Mouse (Mus musculus) gastrocnemius, postnatal 4 days (tissue): ENCODE measurements around the gene 3110082I17Rik. TPM values are rescaled to one million over a fixed set of nuclear protein-coding genes. Genes with fewer than 3 reads are reported as not detected.
"Not testable (repeated sequence)": the region's sequence is repeated elsewhere in the genome, so short reads cannot be mapped to it uniquely, and the experiment has no call there.

Experiments
- DNase-seq, 2 experiments: peaks; one replicate each; pipeline ENCODE4 v3.0.0; 2021 to 2022; ENCODE audit warnings: low spot score in 2 of 2, mixed read lengths in 2 of 2
- total RNA-seq, 2 experiments: library from RNA; stranded (reverse); gene quantifications; 2 replicates each; pipeline ENCODE4 v1.2.3; 2021

The 3110082I17Rik gene
- total RNA-seq, 2 experiments from 2014 or later: 12.3 to 12.6 TPM

DNA sequence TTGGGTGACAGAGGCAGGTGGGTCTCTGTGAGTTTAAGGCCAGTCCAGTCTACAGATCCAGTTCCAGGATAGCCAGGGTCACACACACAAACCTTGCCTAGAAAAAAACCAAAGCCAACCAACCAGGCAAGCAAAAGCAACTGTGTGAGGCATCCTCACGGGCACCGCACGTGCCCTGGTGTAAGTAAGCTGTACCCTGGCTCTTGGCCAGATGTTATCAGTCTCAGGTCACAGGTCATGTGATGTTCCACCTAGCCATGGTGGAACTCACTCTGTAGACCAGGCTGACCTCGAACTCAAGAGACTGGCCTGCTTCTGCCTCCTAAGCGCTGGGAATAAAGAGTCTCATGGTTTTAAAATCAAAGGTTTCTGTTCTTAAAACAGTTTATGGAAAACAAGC, 101.1 kb downstream of the 3110082I17Rik start:
- DNase-seq: no peak

DNA sequence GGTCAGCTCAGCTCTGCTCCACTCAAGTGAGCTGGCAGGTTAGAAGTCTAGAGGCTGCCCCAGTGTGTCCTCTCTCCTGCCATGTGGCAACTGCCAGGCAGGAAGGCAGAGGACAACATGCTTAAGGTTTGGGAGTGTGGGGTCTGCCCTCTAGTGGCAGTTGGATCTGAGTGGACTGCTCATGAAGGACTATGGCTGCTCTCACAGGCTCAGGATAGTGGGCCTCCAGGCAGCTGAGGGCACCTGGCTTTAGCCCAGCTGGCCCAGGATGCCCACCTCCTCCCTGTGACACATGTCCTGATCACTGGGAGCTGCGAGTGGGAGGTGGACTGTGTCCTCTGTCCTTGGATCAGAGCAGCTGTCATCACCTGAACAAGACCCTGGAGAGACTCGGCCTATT, 101.7 kb downstream of the 3110082I17Rik start:
- no peak for DNase-seq

- peak; percentile 59 to 76 for DNase-seq
Measured at GRCm38 (mm10) chr5:139355235-139355772, 105.0 kb downstream of the 3110082I17Rik start.

DNA sequence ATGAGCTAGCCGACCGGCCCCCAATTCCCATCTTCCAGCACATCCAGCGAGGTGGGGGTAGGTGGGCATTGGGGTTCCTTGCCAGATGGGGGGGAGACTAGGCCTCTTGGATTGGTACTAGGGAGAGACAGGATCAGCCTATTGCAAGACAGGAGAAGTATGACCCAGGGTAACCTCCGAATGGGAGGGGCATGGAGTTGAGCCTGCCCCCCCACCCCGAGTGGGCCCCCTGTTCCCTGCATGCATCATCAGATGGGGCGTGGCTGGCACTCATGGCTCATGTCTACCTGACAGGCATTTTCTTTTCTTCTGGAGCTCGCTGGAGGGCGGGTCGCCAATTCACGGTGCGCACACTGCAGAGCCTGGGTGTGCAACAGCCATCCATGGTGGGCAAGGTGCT, 106.4 kb downstream of the 3110082I17Rik start:
- DNase-seq: no peak

- DNase-seq: no peak
Measured at GRCm38 (mm10) chr5:139353496-139353895, 106.8 kb downstream of the 3110082I17Rik start.

- DNase-seq: no peak
Measured at GRCm38 (mm10) chr5:139352317-139352716, 108.0 kb downstream of the 3110082I17Rik start, which contains the start of gene Cyp2w1. Cyp2w1 (plus strand) TSS chr5:139352617.

GRCm38 (mm10) chr5:139351628-139352027, 108.7 kb downstream of the 3110082I17Rik start:
- no peak for DNase-seq

DNA sequence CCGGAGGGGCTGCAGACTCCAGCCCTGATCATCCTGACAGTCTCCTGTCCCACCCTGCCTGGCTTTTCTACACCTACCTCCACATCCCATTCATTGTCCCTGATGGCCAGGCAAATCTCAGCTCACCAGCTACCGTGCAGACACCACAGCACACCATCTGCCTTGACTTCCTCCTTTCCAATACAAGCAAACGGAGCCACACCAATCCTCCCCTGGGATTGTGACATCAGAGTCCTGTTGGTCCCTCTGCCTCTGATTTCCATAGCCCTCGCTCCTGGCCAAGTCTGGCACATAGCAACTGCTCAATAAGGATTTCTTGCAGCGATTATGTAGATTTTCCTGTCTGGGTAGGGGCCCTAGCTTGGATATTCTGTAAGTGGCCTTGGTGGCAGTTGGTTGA, 109.2 kb downstream of the 3110082I17Rik start, which contains the start of gene Cox19:
Gene Cox19, minus strand, starts transcription at position 285 of the 400 bp plus-strand sequence.
- DNase-seq: no peak

GRCm38 (mm10) chr5:139349713-139350112, 110.6 kb downstream of the 3110082I17Rik start:
- DNase-seq: no peak

DNA sequence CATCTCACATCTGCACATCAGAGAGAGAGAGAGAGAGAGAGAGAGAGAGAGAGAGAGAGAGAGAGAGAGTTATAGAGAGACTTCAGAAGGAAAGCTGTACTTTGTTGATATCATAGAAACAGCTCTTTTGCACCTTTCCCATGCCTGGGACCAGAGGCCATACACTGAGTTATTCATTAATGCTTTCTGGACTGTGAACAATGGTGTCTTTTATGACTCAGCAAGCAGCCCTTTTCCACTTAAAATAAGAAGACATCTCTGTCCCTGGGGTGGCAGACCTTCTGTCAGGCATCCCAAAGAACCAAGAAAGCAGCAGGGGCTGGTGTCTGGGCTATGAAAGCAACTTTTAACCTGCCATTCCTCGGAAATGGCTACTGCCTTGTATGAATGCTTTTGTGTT, 113.1 kb downstream of the 3110082I17Rik start:
- no peak for DNase-seq

GRCm38 (mm10) chr5:139345364-139345714, 115.0 kb downstream of the 3110082I17Rik start:
- no peak for DNase-seq

DNA sequence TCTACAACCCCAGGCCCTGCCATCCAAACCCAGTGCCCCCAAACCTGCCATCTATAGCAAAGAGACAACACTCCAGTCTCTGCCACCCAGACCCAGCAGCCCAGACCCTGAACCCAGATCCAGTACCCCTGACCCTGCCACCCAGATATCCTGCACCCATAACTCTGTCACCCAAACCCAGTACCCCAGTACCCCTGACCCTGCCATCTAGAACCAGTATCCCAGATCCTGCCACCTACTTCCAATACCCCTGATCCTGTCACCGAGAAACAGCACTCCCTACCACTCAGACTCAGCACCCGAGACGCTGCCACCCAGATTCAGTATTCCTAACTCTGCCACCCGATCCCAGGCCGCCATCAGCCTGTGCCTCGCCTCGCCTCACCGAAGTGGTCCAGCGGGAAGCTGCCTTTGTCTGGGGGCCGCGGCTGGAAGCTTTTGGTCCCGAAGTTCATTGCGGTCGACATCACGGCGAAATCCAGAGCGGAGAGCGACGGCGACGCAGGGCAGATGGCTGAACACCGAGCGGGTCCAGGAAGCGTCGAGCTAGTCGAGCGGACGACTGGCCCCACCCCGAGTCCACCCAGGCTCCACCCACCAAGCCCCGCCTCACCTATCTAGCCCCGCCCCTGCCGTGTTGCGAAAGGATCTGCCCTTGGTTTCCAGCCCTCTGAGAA, 115.5 kb downstream of the 3110082I17Rik start:
- peak; percentile 91 to 95 for DNase-seq

- DNase-seq: peak; percentile 70 to 81
Measured at GRCm38 (mm10) chr5:139344021-139344686, 116.2 kb downstream of the 3110082I17Rik start.

- DNase-seq: no peak
Measured at GRCm38 (mm10) chr5:139338891-139339290, 121.4 kb downstream of the 3110082I17Rik start.

GRCm38 (mm10) chr5:139338403-139338802, 121.9 kb downstream of the 3110082I17Rik start:
- no peak for DNase-seq

DNA sequence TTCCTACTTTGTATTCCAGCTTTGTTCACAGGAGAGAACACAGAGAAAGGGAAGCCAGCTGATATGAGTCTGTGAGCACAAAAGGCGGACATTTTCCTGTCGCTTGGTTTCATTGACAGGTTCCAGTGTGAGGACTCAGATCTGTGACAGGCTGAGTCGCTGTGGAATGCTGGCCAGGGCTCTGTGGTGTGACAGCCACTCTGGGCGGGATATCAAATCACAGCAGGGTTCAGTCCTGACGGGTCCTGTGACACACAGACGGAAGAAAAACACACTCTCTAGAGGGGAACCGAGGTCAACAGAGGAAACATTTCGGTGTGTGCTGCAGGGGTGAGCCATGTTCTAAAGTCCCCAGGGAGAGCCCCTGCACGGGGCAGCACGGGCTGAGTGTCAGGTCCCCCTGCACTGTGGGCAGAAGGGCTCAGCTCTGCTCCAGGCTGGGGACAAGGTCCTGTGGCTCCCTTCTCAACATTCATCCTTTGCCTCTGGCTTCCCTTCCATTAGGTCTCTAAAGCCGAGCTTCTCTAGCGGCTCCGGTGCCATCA, 122.4 kb downstream of the 3110082I17Rik start:
- DNase-seq: no peak

GRCm38 (mm10) chr5:139335634-139336033, 124.7 kb downstream of the 3110082I17Rik start:
- DNase-seq: no peak

- not testable (repeated sequence) for DNase-seq
Measured at GRCm38 (mm10) chr5:139334394-139334793, 125.9 kb downstream of the 3110082I17Rik start.

- no peak for DNase-seq
Measured at GRCm38 (mm10) chr5:139333301-139334013, 126.9 kb downstream of the 3110082I17Rik start.

- DNase-seq: no peak
Measured at GRCm38 (mm10) chr5:139332590-139333272, 127.6 kb downstream of the 3110082I17Rik start.

DNA sequence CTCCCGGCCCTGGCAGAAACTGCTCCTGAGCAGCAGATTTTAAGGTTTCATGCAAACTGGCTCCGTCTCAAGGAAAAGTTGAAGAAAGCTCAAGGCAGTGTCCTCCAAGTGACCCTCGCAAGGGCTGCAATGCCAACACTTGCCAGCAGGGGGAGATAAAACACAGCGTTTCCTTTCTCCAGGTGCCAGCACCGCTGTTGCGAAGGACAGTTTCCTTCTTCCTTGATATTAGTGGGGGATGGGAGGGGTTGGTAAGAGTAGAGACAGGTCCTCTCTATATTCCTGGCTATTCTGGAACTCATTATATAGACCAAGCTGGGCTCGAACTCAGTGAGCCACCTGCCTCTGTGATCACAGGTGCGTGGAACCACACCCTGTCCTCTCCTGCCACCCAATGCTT, 128.6 kb downstream of the 3110082I17Rik start:
- DNase-seq: peak; percentile 63 to 79
